Mouse (Mus musculus) hindbrain, embryonic 16.5 days (tissue): ENCODE results near the gene Serpina3m. TPM values are rescaled to one million over a fixed set of nuclear protein-coding genes. Genes with fewer than 3 reads are reported as not detected.
"Not testable (repeated sequence)": the region's sequence is repeated elsewhere in the genome, so short reads cannot be mapped to it uniquely, and the experiment has no call there.

Experiments
- ATAC-seq: fragments of 200-750 bp; cut with Nextera tagmentation; 2 replicates; pipeline ENCODE4 v1.8.0; 2017; ENCODE audit warnings: moderate TSS enrichment, moderate library complexity
- H3K27ac ChIP-seq: fragments of 300-500 bp; sonication (generic); 2 replicates; pipeline ENCODE4 v1.5.1; 2014; ENCODE audit warnings: low read depth, mild to moderate bottlenecking, control low read depth, low read length, moderate library complexity
- H3K27me3 ChIP-seq: fragments of 300-500 bp; sonication (generic); replicated peaks from 2 replicates; pipeline ENCODE4 v1.6.1; 2014; ENCODE audit warnings: low read length; ENCODE audit not compliant: control insufficient read depth, insufficient read depth
- H3K36me3 ChIP-seq: fragments of 300-500 bp; sonication (generic); 2 replicates; pipeline ENCODE4 v1.6.1; 2014; ENCODE audit warnings: mild to moderate bottlenecking, low read length, moderate library complexity, mixed read lengths; ENCODE audit not compliant: control insufficient read depth, insufficient read depth
- H3K4me1 ChIP-seq: fragments of 300-500 bp; sonication (generic); 2 replicates; pipeline ENCODE4 v1.6.1; 2014; ENCODE audit warnings: low read depth, low read length; ENCODE audit not compliant: control insufficient read depth, insufficient read depth
- H3K4me2 ChIP-seq: fragments of 300-500 bp; sonication (generic); 2 replicates; pipeline ENCODE4 v1.6.1; 2014; ENCODE audit warnings: mild to moderate bottlenecking, low read length, control low read depth, moderate library complexity
- H3K4me3 ChIP-seq: fragments of 300-500 bp; sonication (generic); 2 replicates; pipeline ENCODE4 v1.5.1; 2014; ENCODE audit warnings: mild to moderate bottlenecking, low read length, control low read depth, moderate library complexity
- H3K9ac ChIP-seq: fragments of 300-500 bp; sonication (generic); 2 replicates; pipeline ENCODE4 v1.6.1; 2014; ENCODE audit warnings: low read depth, mild to moderate bottlenecking, control low read depth, low read length, moderate library complexity
- H3K9me3 ChIP-seq: fragments of 300-500 bp; sonication (generic); 2 replicates; pipeline ENCODE4 v1.6.1; 2014; ENCODE audit warnings: mild to moderate bottlenecking, low read length, moderate library complexity; ENCODE audit not compliant: control insufficient read depth
- WGBS: fragments of 180-500 bp; shearing (Covaris S2); extraction: QIAGEN DNeasy Blood & Tissue Kit; methylation state at CpG from one replicate; pipeline ENCODE4 v1.1.7; 2014; 5-methylcytosine and 5-hydroxymethylcytosine counted together
- polyA plus RNA-seq: library from polyadenylated mRNA; unstranded; fragments of >200 nt; fragmentation: Nextera tagmentation; extraction: Ambion mirVana; gene quantifications from 2 replicates; pipeline ENCODE4 v1.2.1, GENCODE M21; 2015

Serpina3m gene
- polyA plus RNA-seq, 1 experiment from 2014 or later = not detected

GRCm38 (mm10) chr12:104379856-104380255 is 41.6 kb downstream of the Serpina3m start:
- H3K27me3 ChIP-seq = no peaks in the 10 kb centered on the region
- H3K36me3 ChIP-seq = no peaks in the 10 kb centered on the region
- H3K9me3 ChIP-seq = no peaks in the 10 kb centered on the region
- no peak for ATAC-seq
- H3K4me3 ChIP-seq = no peak overlapping the region
- no peaks in the 10 kb centered on the region for H3K4me1 ChIP-seq
- 95% methylated on average over 11 of the region's 11 CpGs for WGBS
- H3K27ac ChIP-seq = no peak overlapping the region
- H3K9ac ChIP-seq = no peak overlapping the region
- no peak overlapping the region for H3K4me2 ChIP-seq

DNA sequence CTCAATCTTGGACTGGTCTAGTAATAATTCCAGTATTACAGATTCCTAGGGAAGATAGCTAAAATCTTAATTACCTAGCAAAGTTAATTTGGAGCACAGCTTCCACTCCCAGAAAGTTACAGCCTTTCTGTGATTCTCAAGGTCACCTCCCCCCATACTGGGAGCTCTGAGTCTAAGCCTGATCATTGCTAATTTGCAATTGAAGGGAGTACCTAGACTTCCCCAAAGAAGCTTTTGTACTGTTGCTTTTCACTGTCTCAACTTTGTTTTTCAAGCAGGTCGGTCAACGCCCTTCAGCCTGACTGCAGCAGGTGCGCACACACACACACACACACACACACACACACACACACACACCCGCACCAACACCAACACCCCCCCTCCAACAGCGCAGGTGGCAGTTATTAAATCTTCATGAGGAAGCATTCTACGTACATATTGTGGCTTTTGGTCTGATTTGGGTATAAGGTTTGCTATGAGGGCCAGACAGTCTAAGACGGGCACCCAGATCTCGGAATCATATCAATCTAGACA is 42.9 kb downstream of the Serpina3m start:
- not testable (repeated sequence) for H3K9ac ChIP-seq, H3K4me3 ChIP-seq, H3K27me3 ChIP-seq, H3K4me1 ChIP-seq, ATAC-seq, H3K36me3 ChIP-seq, H3K9me3 ChIP-seq, H3K27ac ChIP-seq, H3K4me2 ChIP-seq
- 92% methylated on average over 8 of the region's 8 CpGs for WGBS

DNA sequence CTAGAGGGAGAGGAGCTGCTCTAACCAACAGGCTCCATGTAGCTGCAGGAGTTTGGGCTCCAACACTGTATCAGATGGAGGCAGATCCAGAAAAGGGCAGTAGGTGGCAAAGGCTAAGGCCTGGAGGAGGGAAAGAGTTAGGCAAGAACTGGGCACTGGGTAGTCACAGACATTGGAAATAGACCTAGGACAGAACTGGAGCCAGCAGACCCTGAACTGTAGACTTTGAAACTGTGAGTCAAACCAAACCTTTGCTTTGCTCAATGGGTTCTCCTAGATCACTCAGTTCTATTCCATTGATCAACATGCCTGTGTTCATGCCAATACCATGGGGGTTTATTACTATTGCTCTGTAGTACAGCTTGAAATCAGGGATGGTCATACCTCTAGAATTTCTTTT is 47.7 kb downstream of the Serpina3m start:
- H3K4me1 ChIP-seq, H3K9me3 ChIP-seq, ATAC-seq: not testable (repeated sequence)

DNA sequence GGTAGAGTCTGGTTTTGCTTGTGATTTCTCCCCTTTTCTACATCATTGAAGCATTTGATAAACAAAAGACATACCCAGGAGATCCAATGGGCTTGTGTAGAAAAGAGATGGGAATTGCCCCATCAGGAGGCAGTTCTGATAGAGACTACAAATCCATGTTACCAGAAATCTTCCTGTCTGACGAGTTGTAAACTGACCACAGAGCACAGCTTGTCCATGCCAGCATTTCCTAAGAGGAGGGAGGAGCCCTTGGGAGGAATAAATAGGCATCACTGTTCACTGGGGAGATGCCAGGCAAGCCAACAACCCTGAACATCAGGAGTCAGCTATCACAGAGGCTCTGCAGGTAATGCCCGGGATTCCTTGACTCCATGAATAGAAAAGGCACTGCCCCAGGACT is 48.6 kb downstream of the Serpina3m start:
- H3K36me3 ChIP-seq, H3K27me3 ChIP-seq, H3K4me1 ChIP-seq, H3K4me2 ChIP-seq, H3K4me3 ChIP-seq, H3K27ac ChIP-seq, H3K9me3 ChIP-seq, H3K9ac ChIP-seq, ATAC-seq: not testable (repeated sequence)
- 67% methylated on average over 2 of the region's 2 CpGs for WGBS

More for the DNA sequence above, 47.7 kb downstream of the Serpina3m start:
- not testable (repeated sequence) for H3K36me3 ChIP-seq, H3K4me3 ChIP-seq, H3K4me2 ChIP-seq, H3K27ac ChIP-seq, H3K27me3 ChIP-seq, H3K9ac ChIP-seq

DNA sequence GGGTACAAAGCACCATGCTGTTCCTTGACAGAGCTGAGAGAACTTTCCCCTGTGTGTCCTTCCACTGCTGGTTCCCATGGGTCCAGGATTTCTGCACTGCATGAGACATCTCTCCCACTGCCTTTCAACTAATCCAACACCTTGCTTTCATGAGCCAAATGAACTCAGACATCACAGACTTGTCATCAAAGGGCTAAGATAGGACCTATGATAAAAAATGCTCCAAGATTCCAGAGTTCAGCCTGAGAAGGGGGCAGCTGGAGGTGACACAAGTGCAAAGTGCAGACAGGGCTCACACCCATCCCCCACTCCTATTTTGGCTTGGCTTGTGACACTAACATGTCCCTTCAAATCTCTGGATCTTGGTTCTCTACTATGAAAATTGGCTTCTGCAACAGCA is 50.2 kb downstream of the Serpina3m start:
- H3K4me3 ChIP-seq = no peak overlapping the region
- H3K4me1 ChIP-seq = no peaks in the 10 kb centered on the region
- H3K4me2 ChIP-seq = no peak overlapping the region
- no peak overlapping the region for H3K27ac ChIP-seq
- no peak for ATAC-seq
- no peaks in the 10 kb centered on the region for H3K36me3 ChIP-seq
- no peak overlapping the region for H3K9ac ChIP-seq
- no peaks in the 10 kb centered on the region for H3K27me3 ChIP-seq
- no peaks in the 10 kb centered on the region for H3K9me3 ChIP-seq

GRCm38 (mm10) chr12:104391057-104391456 is 52.8 kb downstream of the Serpina3m start:
- not testable (repeated sequence) for ATAC-seq, H3K27me3 ChIP-seq
- WGBS = 53% methylated on average over 2 of the region's 2 CpGs

DNA sequence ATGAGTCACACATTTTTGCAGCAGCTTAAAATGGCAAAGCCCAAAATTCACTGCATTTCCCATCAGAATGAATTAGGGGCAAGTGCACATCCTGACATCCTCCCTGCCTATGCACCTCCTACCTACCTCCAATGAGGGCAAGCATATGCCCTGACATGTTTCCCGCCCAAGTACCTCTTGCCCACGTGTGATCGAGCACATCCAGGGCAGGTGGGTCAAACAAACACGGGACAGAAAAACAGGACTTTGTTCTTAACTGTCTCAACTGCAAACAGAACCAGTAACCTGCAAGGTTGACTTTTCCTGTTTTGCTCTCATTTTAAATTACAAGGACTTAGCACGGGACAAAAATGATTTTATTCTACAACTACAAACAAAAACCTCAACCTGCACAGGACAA is 65.7 kb downstream of the Serpina3m start:
- Histone ChIP-seq H3K27me3 (no peaks in the 10 kb centered on the region), H3K9me3 (no peaks in the 10 kb centered on the region), H3K4me2 (no peak overlapping the region), H3K9ac (no peak overlapping the region), H3K27ac (no peak overlapping the region), H3K4me1 (no peaks in the 10 kb centered on the region; the same call in 1 of the 2 replicates), H3K4me3 (no peak overlapping the region), H3K36me3 (no peaks in the 10 kb centered on the region)
- 87% methylated on average over 5 of the region's 5 CpGs for WGBS
- no peak for ATAC-seq

More at GRCm38 (mm10) chr12:104391057-104391456, 52.8 kb downstream of the Serpina3m start:
- H3K4me1 ChIP-seq, H3K9me3 ChIP-seq, H3K36me3 ChIP-seq, H3K4me2 ChIP-seq, H3K4me3 ChIP-seq, H3K27ac ChIP-seq, H3K9ac ChIP-seq: not testable (repeated sequence)

GRCm38 (mm10) chr12:104406454-104406885 is 68.2 kb downstream of the Serpina3m start, which contains the start of gene Serpina3n:
TSS of gene Serpina3n (plus strand) at chr12:104406729.
- H3K36me3 ChIP-seq = no peaks in the 10 kb centered on the region
- H3K27me3 ChIP-seq = no peaks in the 10 kb centered on the region
- no peaks in the 10 kb centered on the region; the same call in 1 of the 2 replicates for H3K4me1 ChIP-seq
- H3K4me2 ChIP-seq = peak within 1 kb of the TSS; percentile 19
- no peak within 1 kb of the TSS for H3K27ac ChIP-seq
- no peak within 1 kb of the TSS for H3K4me3 ChIP-seq
- peak; percentile 82 for ATAC-seq
- no peaks in the 10 kb centered on the region for H3K9me3 ChIP-seq
- H3K9ac ChIP-seq = no peak within 1 kb of the TSS; the same call in 1 of the 2 replicates
- WGBS = 44% methylated on average over 4 of the region's 4 CpGs

DNA sequence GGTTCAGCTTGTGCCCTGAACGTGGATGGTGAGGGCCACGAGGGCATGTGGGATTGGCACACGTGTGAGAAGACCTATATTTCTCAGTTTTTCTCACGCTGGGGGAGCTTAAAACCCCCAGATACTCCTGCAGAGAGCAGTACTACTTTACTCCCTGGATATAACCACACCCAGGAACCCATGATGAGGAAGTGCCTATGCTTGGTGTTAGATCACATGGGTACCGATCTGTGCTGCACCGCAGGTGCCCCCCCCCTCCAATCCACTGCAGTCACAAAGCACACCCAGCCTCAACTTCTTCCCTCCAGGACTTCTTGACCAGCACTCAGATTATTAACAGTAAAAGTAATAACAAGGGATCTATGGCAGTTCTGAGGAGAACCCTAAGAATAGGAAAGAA is 74.2 kb downstream of the Serpina3m start:
- Histone ChIP-seq H3K27me3 (no peaks in the 10 kb centered on the region), H3K4me2 (no peak overlapping the region), H3K36me3 (no peaks in the 10 kb centered on the region), H3K9ac (no peak overlapping the region), H3K4me1 (no peaks in the 10 kb centered on the region), H3K27ac (no peak overlapping the region), H3K4me3 (no peak overlapping the region), H3K9me3 (no peaks in the 10 kb centered on the region)
- ATAC-seq = no peak
- 87% methylated on average over 6 of the region's 6 CpGs for WGBS

DNA sequence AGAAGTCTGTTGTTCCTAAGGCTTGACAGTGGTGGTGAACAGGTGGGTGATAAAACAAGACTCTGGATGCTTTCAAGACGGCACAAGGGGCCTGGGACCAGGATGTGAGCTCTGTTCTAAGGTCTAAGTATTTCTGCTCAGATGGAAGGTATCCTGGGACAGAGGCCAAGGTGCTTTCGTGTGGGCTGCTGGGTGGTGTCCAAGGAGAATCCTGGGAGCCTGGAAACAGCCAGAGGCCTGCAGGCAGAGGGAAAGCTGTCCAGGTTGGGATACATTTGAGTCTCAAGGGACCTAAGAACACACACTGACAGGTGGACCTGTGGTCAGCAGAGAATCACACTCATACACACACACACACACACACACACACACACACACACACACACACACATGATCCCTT is 76.3 kb downstream of the Serpina3m start:
- H3K9ac ChIP-seq = no peak overlapping the region
- no peaks in the 10 kb centered on the region for H3K36me3 ChIP-seq
- no peak overlapping the region for H3K4me2 ChIP-seq
- H3K9me3 ChIP-seq = no peaks in the 10 kb centered on the region
- 72% methylated on average over 2 of the region's 2 CpGs for WGBS
- H3K4me3 ChIP-seq = no peak overlapping the region
- H3K27ac ChIP-seq = no peak overlapping the region
- ATAC-seq = no peak
- peaks cover 3% of the 10 kb centered on the region; the same call in 1 of the 2 replicates for H3K4me1 ChIP-seq
- H3K27me3 ChIP-seq = no peaks in the 10 kb centered on the region
